Mouse (Mus musculus) adrenal gland (tissue): Measurements from ENCODE around the gene Fbxo34.
"Not testable (repeated sequence)": the region's sequence is repeated elsewhere in the genome, so short reads cannot be mapped to it uniquely, and the experiment has no call there.

Source experiments
- intact Hi-C: fragments of 180-260 bp; cut with DNase I; formaldehyde crosslinking; loops from one replicate; pipeline ENCODE4 v1.15.1; 2025

Gene Fbxo34

DNA sequence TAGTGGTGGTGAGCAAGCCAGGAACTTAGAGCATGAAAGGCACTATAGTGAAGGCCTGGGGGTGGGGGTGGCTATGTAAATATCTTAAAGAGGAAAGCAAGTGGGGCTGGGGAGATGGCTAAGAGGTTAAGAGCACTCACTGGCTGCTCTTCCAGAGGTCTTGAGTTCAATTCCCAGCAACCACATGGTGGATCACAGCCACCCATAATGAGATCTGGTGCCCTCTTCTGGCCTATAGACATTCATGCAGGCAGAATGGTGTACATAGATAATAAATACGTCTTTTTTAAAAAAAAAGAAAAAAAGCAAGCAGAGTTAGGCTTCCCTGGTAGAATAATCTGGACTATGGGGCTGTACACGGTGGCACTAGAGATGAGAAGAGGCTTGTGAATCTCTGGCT is 103.2 kb downstream of the Fbxo34 start:
- intact Hi-C loops: no loop called here

DNA sequence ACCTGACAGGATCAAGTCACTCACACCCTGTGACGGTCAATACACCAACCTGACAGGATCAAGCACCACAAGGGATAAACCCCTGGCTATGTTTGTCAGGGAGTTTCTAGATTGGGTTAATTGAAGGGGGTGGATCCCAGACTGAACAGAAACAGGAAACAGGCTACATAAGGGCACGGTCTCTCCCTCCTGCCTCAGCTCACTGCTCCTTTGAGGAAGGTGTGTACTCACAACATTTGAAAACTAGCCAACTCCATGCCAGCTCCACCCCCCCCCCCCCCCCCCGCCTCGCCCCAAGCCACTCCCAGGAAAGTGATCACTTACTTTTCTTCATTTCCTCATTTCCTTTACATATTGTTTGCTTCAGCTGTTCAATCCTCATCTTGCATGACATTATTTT is 104.0 kb downstream of the Fbxo34 start:
- intact Hi-C loops: no loop called here

DNA sequence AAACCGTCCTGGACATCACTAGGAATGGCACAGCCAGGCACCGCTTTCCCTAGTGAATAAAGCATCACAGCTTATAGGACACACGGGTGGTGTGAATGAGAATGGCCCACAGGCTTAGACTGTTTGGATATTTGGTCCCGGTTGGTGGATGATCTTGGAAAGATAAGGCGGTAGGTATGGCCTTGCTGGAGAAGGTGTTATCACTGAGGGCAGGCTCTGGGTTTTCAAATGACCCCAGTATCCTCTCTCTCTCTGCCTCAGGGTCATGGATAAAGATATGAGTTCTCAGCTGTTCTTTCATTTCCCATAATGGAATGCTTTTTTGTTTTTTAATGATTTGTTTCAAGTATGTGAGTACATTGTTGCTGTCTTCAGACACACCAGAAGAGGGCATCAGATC is 105.0 kb downstream of the Fbxo34 start:
- intact Hi-C loops: no loop called here

DNA sequence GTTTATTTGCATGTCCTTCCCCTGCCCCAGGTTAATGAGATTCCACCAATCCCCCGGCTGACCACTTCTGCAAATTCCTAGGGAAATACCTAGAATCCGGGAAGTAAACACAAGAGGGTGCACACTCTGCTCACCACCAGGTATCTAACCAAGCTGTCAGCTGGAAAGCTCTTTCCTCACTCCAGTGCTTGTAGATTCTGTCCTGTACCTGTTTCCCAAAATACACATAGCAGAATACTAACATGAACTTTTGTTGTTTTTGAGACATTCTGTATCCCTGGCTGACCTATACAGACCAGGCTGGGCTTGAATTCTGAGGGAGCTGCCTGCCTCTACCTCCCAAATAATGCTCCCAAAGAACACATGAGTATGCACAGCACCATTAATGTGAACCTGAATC is 110.5 kb downstream of the Fbxo34 start:
- intact Hi-C loops: no loop called here

DNA sequence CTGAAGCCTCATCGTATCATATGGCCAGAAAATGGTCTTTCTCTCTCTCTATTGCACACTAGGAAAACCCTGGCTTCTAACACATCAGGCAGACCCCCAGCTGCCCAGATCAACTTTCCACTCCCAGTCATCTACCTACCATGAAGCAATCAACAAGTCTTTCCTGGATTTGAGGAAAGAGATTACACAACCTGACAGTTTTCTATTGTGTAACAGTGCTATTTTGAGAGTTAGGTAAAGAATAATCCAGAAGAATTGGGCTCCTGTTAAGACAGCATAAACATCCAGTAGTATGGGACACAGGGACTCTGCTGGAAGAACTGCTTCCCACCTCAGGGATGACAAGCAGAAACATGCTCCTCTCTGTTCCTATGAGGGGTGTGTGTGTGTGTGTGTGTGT is 112.3 kb downstream of the Fbxo34 start:
- intact Hi-C loops: no loop called here

DNA sequence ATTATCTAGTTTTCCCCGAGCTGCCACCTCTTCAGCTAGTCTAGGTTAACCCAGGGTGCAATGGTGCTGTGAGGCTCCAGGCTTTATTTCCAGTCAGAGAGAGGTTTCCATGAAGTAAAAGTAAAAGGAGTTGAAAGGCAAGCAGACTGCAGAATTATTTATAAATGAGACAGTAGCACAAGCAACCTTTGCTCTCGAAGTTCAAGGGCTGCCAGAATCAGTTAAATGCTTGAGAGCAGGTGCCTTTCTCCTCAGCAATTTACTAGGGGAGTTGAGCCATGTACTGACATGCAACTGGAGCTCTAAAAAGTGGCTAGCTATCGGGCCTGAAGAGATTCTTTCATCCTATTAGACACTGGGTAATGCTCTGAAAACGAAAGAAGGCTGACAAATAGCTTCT is 112.9 kb downstream of the Fbxo34 start:
- intact Hi-C loops: no loop called here

DNA sequence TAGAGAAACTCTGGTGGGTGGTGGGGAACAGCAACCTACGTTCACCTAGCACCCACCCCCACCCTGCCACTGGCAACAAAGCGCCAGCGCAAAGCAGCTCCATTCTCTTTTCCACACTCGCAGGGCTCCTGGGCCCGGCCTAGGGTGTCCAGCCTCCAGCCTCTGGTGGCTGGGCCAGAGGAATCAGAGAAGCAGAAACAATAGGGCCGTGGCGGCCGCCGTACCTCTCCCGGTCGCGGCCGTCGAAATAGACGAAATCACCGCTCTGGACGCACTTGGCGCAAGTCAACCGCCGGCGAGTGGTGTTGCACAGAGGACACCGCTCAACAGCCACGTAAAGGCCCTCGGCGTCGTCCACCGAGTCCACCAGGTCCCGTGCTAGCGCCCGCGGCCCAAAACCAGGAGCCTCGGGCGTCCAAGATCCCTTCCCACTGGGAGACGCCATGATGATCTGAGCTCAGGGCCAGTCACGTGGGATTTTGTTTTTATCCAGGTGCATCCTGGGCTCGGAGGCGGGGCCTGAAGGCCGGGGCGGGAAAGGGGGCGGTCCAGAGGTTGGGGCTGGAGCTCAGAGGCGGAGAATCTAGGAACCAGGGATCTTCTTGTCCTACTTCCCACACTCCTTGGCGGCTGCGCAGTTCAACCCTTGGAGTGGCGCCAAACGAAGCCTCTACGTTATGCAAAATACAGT is 117.9 kb downstream of the Fbxo34 start:
- intact Hi-C loops: no loop called here

DNA sequence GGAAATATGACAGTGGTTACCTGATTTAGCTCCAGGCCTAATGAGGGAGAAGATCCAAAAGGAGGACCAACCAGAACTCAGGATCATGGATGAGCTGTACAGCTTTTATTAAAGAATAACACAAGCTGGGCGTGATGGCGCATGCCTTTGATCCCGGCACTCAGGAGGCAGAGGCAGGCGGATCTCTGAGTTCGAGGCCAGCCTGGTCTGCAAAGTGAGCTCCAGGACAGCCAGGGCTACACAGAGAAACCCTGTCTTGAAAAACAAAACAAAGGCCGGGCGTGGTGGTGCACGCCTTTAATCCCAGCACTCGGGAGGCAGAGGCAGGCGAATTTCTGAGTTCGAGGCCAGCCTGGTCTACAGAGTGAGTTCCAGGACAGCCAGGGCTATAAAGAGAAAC is 120.3 kb downstream of the Fbxo34 start, which contains the start of gene Atg14:
Gene Atg14, minus strand, starts transcription at position 101 of the 400 bp plus-strand sequence.
- intact Hi-C loops: not testable (repeated sequence)

DNA sequence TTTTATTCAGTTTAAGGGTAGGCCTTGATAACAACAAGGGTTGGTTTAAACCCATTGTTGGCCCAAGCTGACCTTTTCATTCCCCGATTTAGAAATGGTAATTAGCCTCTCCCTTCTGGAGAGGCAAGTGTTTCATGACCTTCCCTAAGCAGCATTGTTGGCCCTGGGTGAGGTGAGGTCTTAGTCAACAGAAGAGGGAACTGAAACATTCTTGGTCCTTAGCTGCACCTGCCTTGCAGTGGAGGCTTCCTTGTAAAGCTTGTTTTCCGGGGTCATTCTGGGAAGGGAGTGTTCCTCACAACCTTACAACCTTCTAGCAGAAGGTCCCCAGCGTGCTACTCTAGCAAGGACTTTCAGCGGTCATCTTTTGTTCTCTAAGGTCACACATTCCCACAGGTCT is 122.5 kb downstream of the Fbxo34 start:
- intact Hi-C loops: no loop called here

DNA sequence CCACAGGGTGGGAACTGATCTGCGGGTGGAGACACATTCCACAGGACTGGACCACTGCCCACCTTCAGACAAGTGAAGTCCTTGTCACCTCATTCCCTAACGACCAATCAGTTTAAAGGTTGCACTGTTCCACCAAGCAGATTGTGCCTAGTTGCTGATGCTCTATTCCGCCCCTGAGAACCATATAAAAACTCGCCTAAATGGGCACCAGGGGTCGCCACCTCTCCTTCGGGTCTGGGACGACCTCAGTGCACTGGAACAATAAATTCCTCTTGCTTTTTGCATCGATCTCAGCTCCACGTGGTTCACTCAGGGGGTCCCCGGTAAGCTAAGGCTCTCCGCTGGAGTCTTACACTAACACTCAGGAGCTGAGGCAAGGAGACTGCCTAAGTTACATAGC is 124.5 kb downstream of the Fbxo34 start:
- intact Hi-C loops: no loop called here

DNA sequence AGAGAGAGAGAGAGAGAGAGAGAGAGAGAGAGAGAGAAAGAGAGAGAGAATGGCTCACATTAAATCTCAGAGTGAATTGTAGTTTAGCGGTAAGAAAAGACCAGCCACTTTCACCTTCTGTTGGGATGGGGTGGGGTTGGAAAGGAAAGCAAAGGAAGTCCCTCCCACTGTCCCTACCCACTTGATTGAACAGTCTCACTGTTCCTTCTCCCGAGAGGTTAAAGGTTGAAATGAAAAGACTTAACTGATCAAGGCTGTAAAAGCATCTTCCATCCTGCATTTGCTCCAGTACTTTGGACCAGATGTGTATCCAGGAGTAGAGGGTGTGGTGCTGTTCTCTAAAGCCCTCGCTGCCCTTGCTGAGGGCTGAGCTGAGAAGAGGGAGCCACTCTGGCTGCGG is 126.5 kb downstream of the Fbxo34 start:
- intact Hi-C loops: no loop called here

DNA sequence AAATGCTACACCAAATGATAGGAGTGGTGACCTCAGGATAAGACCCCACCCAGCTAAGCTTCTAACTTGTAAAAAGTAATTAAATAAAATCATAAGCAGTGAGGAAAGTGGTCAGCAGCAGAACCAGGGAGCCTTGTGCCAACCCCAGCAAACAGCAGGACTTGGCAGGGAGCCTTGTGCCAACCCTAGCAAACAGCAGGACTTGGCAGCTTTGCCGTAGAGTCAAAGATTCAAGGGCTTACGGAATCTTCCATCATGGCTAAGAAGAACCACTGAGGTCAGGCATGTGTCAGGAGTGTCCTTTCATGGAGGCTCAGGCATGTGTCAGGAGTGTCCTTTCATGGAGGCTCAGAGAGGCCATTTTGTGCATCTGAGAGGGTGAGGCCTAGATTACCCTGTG is 127.9 kb downstream of the Fbxo34 start:
- intact Hi-C loops: no loop called here

DNA sequence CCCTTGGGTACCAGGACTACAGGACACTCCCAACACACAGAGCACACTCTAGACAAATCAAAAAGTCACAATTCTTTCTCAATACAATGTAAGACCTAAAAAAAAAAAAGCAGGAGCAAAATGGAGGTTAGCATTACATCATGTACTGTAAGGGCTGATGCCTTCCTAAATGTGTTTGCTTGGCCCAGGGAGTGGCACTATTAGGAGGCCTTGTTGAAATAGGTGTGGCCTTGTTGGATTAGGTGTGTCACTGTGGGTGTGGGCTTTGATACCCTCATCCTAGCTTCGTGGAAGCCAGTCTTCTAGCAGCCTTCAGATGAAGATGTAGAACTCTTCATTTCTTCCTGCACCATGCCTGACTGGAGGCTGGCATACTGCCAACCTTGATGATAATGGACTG is 131.1 kb downstream of the Fbxo34 start:
- intact Hi-C loops: no loop called here
